Mouse (Mus musculus) heart, embryonic 15.5 days (tissue): ENCODE measurements at regions not wholly inside any gene's neighbourhood (a gene's known extent, or its start where the extent isn't known, plus 50 kb on each side); places are given as distances from the start of the nearest gene placed in this dataset.

Experiments
- ATAC-seq: fragments of 200-750 bp; cut with Nextera tagmentation; replicated peaks from 2 replicates; pipeline ENCODE4 v1.8.0; 2017; ENCODE audit warnings: low read depth, moderate TSS enrichment; ENCODE audit not compliant: insufficient number of reproducible peaks, insufficient read depth, low FRiP score
- H3K27ac ChIP-seq: fragments of 300-500 bp; sonication (generic); 2 replicates; pipeline ENCODE4 v1.5.1; 2015; ENCODE audit warnings: mild to moderate bottlenecking, inconsistent platforms
- H3K27me3 ChIP-seq: fragments of 300-500 bp; sonication (generic); 2 replicates; pipeline ENCODE4 v1.6.1; 2015; ENCODE audit warnings: inconsistent platforms
- H3K36me3 ChIP-seq: fragments of 300-500 bp; sonication (generic); 2 replicates; pipeline ENCODE4 v1.6.1; 2015; ENCODE audit warnings: mild to moderate bottlenecking, inconsistent platforms
- H3K4me1 ChIP-seq: fragments of 300-500 bp; sonication (generic); replicated peaks from 2 replicates; pipeline ENCODE4 v1.6.1; 2015; ENCODE audit warnings: inconsistent platforms
- H3K4me2 ChIP-seq: fragments of 300-500 bp; sonication (generic); 2 replicates; pipeline ENCODE4 v1.6.1; 2015; ENCODE audit warnings: inconsistent platforms, mild to moderate bottlenecking, moderate library complexity
- H3K4me3 ChIP-seq: fragments of 300-500 bp; sonication (generic); 2 replicates; pipeline ENCODE4 v1.5.1; 2015; ENCODE audit warnings: mild to moderate bottlenecking, inconsistent platforms
- H3K9ac ChIP-seq: fragments of 300-500 bp; sonication (generic); 2 replicates; pipeline ENCODE4 v1.6.1; 2015; ENCODE audit warnings: mild to moderate bottlenecking, inconsistent platforms
- H3K9me3 ChIP-seq: fragments of 300-500 bp; sonication (generic); replicated peaks from 2 replicates; pipeline ENCODE4 v1.6.1; 2016; ENCODE audit warnings: inconsistent platforms
- WGBS: fragments of 180-500 bp; shearing (Covaris S2); methylation state at CpG from one replicate; pipeline ENCODE4 v1.1.7; 2015; ENCODE audit warnings: mixed read lengths; 5-methylcytosine and 5-hydroxymethylcytosine counted together

DNA sequence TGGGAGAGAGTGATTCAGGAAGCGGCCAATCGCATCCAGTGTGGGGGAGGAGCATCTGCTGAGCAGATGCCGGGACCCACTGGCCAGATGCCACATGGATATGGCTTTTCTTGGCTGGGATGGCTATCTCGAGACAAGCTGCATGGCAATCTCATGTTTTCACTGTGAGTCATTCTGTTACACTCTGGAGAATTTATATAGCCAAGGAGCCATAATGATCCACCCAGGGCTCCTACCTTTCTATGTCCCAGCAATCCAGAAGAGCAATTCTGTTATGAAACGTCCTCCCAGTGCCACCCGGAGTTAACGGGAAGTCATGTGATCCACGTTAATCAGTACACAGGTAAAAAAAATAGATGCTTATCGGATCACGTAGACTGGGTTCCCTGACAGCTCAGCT lies 175.7 kb upstream of the Klf4 start:
- Histone ChIP-seq H3K27ac (no peak overlapping the region), H3K36me3 (no peaks in the 10 kb centered on the region), H3K4me3 (no peak overlapping the region), H3K27me3 (0 out of 2 replicates have a peak, but pooled peaks cover 8% of the 10 kb centered on the region), H3K9ac (no peak overlapping the region), H3K4me1 (peaks cover 10% of the 10 kb centered on the region), H3K4me2 (no peak overlapping the region), H3K9me3 (no peaks in the 10 kb centered on the region)
- WGBS = 76% methylated on average over 10 of the region's 10 CpGs
- ATAC-seq = no peak

- no peaks in the 10 kb centered on the region for H3K27me3 ChIP-seq
- no peak overlapping the region for H3K4me3 ChIP-seq
- WGBS = 83% methylated on average over 4 of the region's 4 CpGs
- H3K9ac ChIP-seq = no peak overlapping the region
- no peak overlapping the region for H3K4me2 ChIP-seq
- ATAC-seq = no peak
- H3K9me3 ChIP-seq = no peaks in the 10 kb centered on the region
- H3K36me3 ChIP-seq = no peaks in the 10 kb centered on the region
- H3K27ac ChIP-seq = no peak overlapping the region
- no peaks in the 10 kb centered on the region; the same call in 1 of the 2 replicates for H3K4me1 ChIP-seq
Observed at GRCm38 (mm10) chr4:55704921-55705320, 172.7 kb upstream of the Klf4 start.

GRCm38 (mm10) chr4:55703346-55703916 lies 171.2 kb upstream of the Klf4 start:
- no peak for ATAC-seq
- no peaks in the 10 kb centered on the region for H3K9me3 ChIP-seq
- H3K4me1 ChIP-seq = no peaks in the 10 kb centered on the region; the same call in 1 of the 2 replicates
- H3K9ac ChIP-seq = no peak overlapping the region
- H3K36me3 ChIP-seq = no peaks in the 10 kb centered on the region
- H3K27me3 ChIP-seq = no peaks in the 10 kb centered on the region
- no peak overlapping the region for H3K4me3 ChIP-seq
- no peak overlapping the region for H3K4me2 ChIP-seq
- WGBS = 67% methylated on average over 2 of the region's 2 CpGs
- H3K27ac ChIP-seq = no peak overlapping the region

DNA sequence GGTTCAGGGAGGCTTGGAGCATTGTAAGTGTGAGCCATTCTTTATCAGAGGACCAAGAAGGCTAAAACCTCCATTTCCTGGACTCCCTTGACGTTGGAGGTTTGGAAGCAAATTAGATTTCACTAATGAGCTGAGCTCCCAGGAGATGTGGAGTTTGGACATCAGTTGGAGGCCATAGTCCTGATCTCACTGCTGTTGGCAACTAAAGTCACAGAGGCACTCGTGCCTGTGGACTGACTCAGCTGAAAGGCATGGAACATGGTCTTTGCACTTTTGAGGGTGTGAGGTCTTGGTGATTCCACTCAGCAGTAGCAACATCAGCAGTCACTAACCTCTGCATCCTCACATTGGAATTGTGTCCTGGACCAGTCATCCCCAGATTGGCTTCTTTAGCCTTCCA lies 169.1 kb upstream of the Klf4 start:
- Histone ChIP-seq H3K27ac (no peak overlapping the region), H3K4me1 (no peaks in the 10 kb centered on the region; the same call in 1 of the 2 replicates), H3K9me3 (no peaks in the 10 kb centered on the region), H3K9ac (no peak overlapping the region), H3K36me3 (no peaks in the 10 kb centered on the region), H3K27me3 (no peaks in the 10 kb centered on the region), H3K4me3 (no peak overlapping the region), H3K4me2 (no peak overlapping the region)
- 50% methylated on average over 2 of the region's 2 CpGs for WGBS
- ATAC-seq = no peak

DNA sequence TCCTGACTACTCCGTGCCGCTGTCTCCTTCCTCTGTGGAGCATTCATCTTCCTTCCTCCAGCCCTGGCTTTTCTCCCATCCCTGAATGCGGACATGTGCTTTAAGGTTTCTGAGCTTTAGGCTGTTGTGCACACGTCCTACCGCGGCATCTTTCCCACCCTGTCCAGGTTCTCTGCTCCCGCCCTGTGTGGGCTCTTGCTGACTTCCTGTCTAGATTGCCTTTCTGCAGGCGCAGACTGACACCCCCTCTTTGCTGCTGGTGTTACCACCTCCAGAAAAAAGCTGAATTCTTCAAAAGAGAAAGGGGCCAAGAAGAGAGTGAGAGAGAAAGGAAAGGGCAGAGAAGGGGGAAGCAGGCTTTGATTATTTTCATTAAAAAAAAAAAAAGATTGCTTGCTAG lies 167.7 kb upstream of the Klf4 start:
- WGBS = 53% methylated on average over 8 of the region's 8 CpGs
- Histone ChIP-seq H3K36me3 (no peaks in the 10 kb centered on the region), H3K9ac (no peak overlapping the region), H3K4me3 (no peak overlapping the region), H3K9me3 (no peaks in the 10 kb centered on the region), H3K27me3 (no peaks in the 10 kb centered on the region), H3K4me1 (no peaks in the 10 kb centered on the region; the same call in 1 of the 2 replicates), H3K27ac (no peak overlapping the region), H3K4me2 (peak overlapping the region; percentile 24; the same call in 1 of the 2 replicates)
- no peak for ATAC-seq

- Histone ChIP-seq H3K4me2 (no peak overlapping the region), H3K36me3 (no peaks in the 10 kb centered on the region), H3K9ac (no peak overlapping the region), H3K4me3 (no peak overlapping the region), H3K27me3 (no peaks in the 10 kb centered on the region), H3K27ac (no peak overlapping the region), H3K4me1 (no peaks in the 10 kb centered on the region; the same call in 1 of the 2 replicates), H3K9me3 (no peaks in the 10 kb centered on the region)
- no peak for ATAC-seq
- WGBS = 85% methylated on average over 5 of the region's 5 CpGs
Observed at GRCm38 (mm10) chr4:55699161-55699560, 166.9 kb upstream of the Klf4 start.

DNA sequence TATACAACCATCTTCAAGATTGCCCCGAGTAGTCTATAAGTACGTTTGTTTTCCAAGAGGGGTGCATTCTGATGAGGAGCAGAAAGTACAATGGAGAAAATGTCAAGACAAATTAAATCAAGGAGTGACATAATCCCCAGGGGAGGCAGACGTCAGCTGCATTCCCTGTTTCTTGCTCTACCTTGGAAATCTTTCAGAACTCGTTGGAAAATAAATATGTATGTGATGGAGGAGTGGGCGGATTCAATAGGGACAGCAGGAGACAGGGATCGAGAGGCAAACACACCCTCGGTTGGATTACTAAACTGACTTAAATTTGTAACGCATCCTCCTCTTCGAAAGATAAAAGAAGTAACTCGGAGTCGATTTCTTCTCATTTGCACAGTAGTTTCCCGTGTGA lies 164.8 kb upstream of the Klf4 start:
- H3K9ac ChIP-seq = no peak overlapping the region
- ATAC-seq = no peak
- WGBS = 64% methylated on average over 12 of the region's 12 CpGs
- no peaks in the 10 kb centered on the region for H3K9me3 ChIP-seq
- H3K36me3 ChIP-seq = no peaks in the 10 kb centered on the region
- H3K4me1 ChIP-seq = no peaks in the 10 kb centered on the region; the same call in 1 of the 2 replicates
- H3K27ac ChIP-seq = no peak overlapping the region
- H3K4me3 ChIP-seq = no peak overlapping the region
- H3K27me3 ChIP-seq = no peaks in the 10 kb centered on the region
- H3K4me2 ChIP-seq = no peak overlapping the region

DNA sequence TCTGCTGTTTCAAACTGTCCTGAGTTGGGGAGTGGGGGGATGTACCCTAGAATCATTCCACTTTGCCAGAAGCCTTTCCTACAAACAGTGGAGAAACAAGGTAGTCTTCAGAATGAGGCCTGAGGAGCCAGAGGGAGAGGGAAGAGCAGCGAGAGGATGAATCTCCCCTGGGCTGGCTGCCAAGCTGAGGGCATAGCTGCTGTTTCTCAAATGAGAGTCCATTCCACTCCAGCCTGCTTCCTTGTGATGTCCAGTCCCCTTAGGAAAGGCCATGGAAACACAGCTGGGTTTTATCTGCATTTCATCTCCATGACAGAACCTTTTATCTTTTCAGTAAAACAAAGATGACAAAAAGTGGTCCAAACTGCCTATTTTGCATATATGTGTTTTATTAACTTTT lies 164.2 kb upstream of the Klf4 start:
- no peak overlapping the region for H3K27ac ChIP-seq
- H3K9me3 ChIP-seq = no peaks in the 10 kb centered on the region
- WGBS = 14% methylated on average over 1 of the region's 1 CpGs
- H3K9ac ChIP-seq = no peak overlapping the region
- no peaks in the 10 kb centered on the region; the same call in 1 of the 2 replicates for H3K4me1 ChIP-seq
- H3K4me2 ChIP-seq = no peak overlapping the region
- no peak overlapping the region for H3K4me3 ChIP-seq
- H3K27me3 ChIP-seq = 0 out of 2 replicates have a peak, but pooled peaks cover 3% of the 10 kb centered on the region
- H3K36me3 ChIP-seq = no peaks in the 10 kb centered on the region
- no peak for ATAC-seq

DNA sequence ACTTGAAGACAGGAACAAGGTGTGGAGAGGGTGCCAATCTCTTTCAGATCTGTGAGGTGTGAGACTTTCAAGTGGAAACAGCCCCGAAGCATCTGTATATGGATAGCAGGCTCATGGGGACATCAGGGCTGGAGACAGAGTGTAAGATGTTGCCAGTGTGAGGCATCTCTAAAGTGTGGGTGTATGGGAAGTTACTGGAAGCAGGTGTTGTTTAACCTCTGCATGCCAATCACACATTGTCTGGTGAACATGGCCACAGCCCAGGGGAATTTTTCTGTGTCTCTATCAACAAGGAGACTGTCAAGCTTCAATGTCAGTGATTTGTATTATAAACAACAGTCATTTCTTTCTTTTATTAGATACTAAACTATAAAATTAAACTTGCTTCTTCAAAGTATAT lies 163.0 kb upstream of the Klf4 start:
- no peak overlapping the region for H3K9ac ChIP-seq
- no peaks in the 10 kb centered on the region for H3K36me3 ChIP-seq
- H3K9me3 ChIP-seq = no peaks in the 10 kb centered on the region
- no peak for ATAC-seq
- H3K4me3 ChIP-seq = no peak overlapping the region
- 89% methylated on average over 1 of the region's 1 CpGs for WGBS
- no peak overlapping the region for H3K4me2 ChIP-seq
- no peaks in the 10 kb centered on the region; the same call in 1 of the 2 replicates for H3K4me1 ChIP-seq
- no peak overlapping the region for H3K27ac ChIP-seq
- H3K27me3 ChIP-seq = 0 out of 2 replicates have a peak, but pooled peaks cover 3% of the 10 kb centered on the region

GRCm38 (mm10) chr4:55689479-55689878 lies 157.2 kb upstream of the Klf4 start:
- H3K9ac ChIP-seq = no peak overlapping the region
- H3K4me3 ChIP-seq = no peak overlapping the region
- no peak overlapping the region for H3K4me2 ChIP-seq
- H3K4me1 ChIP-seq = no peaks in the 10 kb centered on the region
- no peak overlapping the region for H3K27ac ChIP-seq
- 0 out of 2 replicates have a peak, but pooled peaks cover 3% of the 10 kb centered on the region for H3K27me3 ChIP-seq
- no peak for ATAC-seq
- H3K36me3 ChIP-seq = no peaks in the 10 kb centered on the region
- WGBS = 70% methylated on average over 1 of the region's 1 CpGs
- no peaks in the 10 kb centered on the region for H3K9me3 ChIP-seq

- Histone ChIP-seq H3K4me1 (no peaks in the 10 kb centered on the region), H3K4me2 (no peak overlapping the region), H3K27ac (no peak overlapping the region), H3K36me3 (no peaks in the 10 kb centered on the region), H3K4me3 (no peak overlapping the region), H3K27me3 (peaks cover 15% of the 10 kb centered on the region), H3K9me3 (no peaks in the 10 kb centered on the region), H3K9ac (no peak overlapping the region)
- no peak for ATAC-seq
- 83% methylated on average over 3 of the region's 3 CpGs for WGBS
Observed at GRCm38 (mm10) chr4:55686771-55687170, 154.5 kb upstream of the Klf4 start.

- Histone ChIP-seq H3K4me3 (no peak overlapping the region), H3K27ac (no peak overlapping the region), H3K36me3 (no peaks in the 10 kb centered on the region), H3K27me3 (peaks cover 2% of the 10 kb centered on the region; the same call in 1 of the 2 replicates), H3K4me2 (no peak overlapping the region), H3K4me1 (peaks cover 7% of the 10 kb centered on the region), H3K9ac (no peak overlapping the region), H3K9me3 (no peaks in the 10 kb centered on the region)
- 66% methylated on average over 6 of the region's 6 CpGs for WGBS
- ATAC-seq = no peak
Observed at GRCm38 (mm10) chr4:55672288-55672687, 140.0 kb upstream of the Klf4 start.
